Mouse (Mus musculus) kidney, postnatal 0 days (tissue): ENCODE data around the gene Esrrg. TPM values are rescaled to one million over a fixed set of nuclear protein-coding genes. Genes with fewer than 3 reads are reported as not detected.

Experiments
- ATAC-seq: fragments of 200-750 bp; cut with Nextera tagmentation; replicated peaks from 2 replicates; pipeline ENCODE4 v1.8.0; 2017; ENCODE audit warnings: low read depth, moderate number of reproducible peaks, moderate TSS enrichment, moderate library complexity; ENCODE audit not compliant: low FRiP score
- DNase-seq: peaks from one replicate; pipeline ENCODE4 v3.0.0-alpha.2; 2016; ENCODE audit warnings: low spot score
- H3K27ac ChIP-seq: fragments of 300-500 bp; sonication (generic); 2 replicates; pipeline ENCODE4 v1.5.1; 2014; ENCODE audit warnings: mild to moderate bottlenecking
- H3K27me3 ChIP-seq: fragments of 300-500 bp; sonication (generic); 2 replicates; pipeline ENCODE4 v1.6.1; 2014; ENCODE audit warnings: low read length, mixed read lengths; ENCODE audit not compliant: insufficient read depth
- H3K36me3 ChIP-seq: fragments of 300-500 bp; sonication (generic); 2 replicates; pipeline ENCODE4 v1.6.1; 2014; ENCODE audit warnings: low read length, mixed read lengths; ENCODE audit not compliant: insufficient read depth
- H3K4me1 ChIP-seq: fragments of 300-500 bp; sonication (generic); replicated peaks from 2 replicates; pipeline ENCODE4 v1.6.1; 2014; ENCODE audit warnings: antibody characterized with exemption, low read length, mixed read lengths; ENCODE audit not compliant: insufficient read depth
- H3K4me2 ChIP-seq: fragments of 300-500 bp; sonication (generic); 2 replicates; pipeline ENCODE4 v1.6.1; 2014; ENCODE audit warnings: mild to moderate bottlenecking, low read length, moderate library complexity, mixed read lengths
- H3K4me3 ChIP-seq: fragments of 300-500 bp; sonication (generic); replicated peaks from 2 replicates; pipeline ENCODE4 v1.5.1; 2014; ENCODE audit warnings: low read depth, low read length
- H3K9ac ChIP-seq: fragments of 300-500 bp; sonication (generic); 2 replicates; pipeline ENCODE4 v1.6.1; 2014; ENCODE audit warnings: low read depth, low read length
- H3K9me3 ChIP-seq: fragments of 300-500 bp; sonication (generic); replicated peaks from 2 replicates; pipeline ENCODE4 v1.6.1; 2016; ENCODE audit warnings: low read length, inconsistent platforms, mixed read lengths
- CTCF ChIP-seq: IDR thresholded peaks from 2 replicates; pipeline ENCODE4 v1.5.1; 2016; ENCODE audit warnings: antibody characterized with exemption, low read depth, mild to moderate bottlenecking, moderate library complexity
- WGBS: fragments of 180-500 bp; shearing (Covaris S2); extraction: QIAGEN DNeasy Blood & Tissue Kit; methylation state at CpG from one replicate; pipeline ENCODE4 v1.1.7; 2014; 5-methylcytosine and 5-hydroxymethylcytosine counted together
- polyA plus RNA-seq: library from polyadenylated mRNA; unstranded; fragments of >200 nt; fragmentation: Nextera tagmentation; extraction: Ambion mirVana; gene quantifications from 2 replicates; pipeline ENCODE4 v1.2.1, GENCODE M21; 2015

Gene Esrrg
- polyA plus RNA-seq, 1 experiment from 2014 or later, result 26.0 TPM

- Histone ChIP-seq H3K4me1 (no peaks in the 10 kb centered on the region), H3K27ac (no peak overlapping the region)
- 67% methylated on average over 9 of the region's 9 CpGs for WGBS
Observed at GRCm38 (mm10) chr1:188068833-188069232, 460.2 kb downstream of the Esrrg start.

GRCm38 (mm10) chr1:188069849-188070248 lies 461.3 kb downstream of the Esrrg start:
- no peaks in the 10 kb centered on the region for H3K36me3 ChIP-seq
- no peaks in the 10 kb centered on the region for H3K27me3 ChIP-seq
- no peak for ATAC-seq
- no peak overlapping the region for H3K27ac ChIP-seq
- H3K4me3 ChIP-seq, result no peak overlapping the region
- TF ChIP-seq CTCF, result no peak
- DNase-seq, result no peak
- H3K9ac ChIP-seq, result no peak overlapping the region
- H3K4me2 ChIP-seq, result no peak overlapping the region
- H3K9me3 ChIP-seq, result no peaks in the 10 kb centered on the region
- no peaks in the 10 kb centered on the region for H3K4me1 ChIP-seq

More at GRCm38 (mm10) chr1:188068833-188069232, 460.2 kb downstream of the Esrrg start:
- ATAC-seq, result no peak
- no peak overlapping the region for H3K9ac ChIP-seq
- no peak for DNase-seq
- no peaks in the 10 kb centered on the region for H3K9me3 ChIP-seq
- no peaks in the 10 kb centered on the region for H3K36me3 ChIP-seq
- no peak overlapping the region for H3K4me3 ChIP-seq
- no peaks in the 10 kb centered on the region for H3K27me3 ChIP-seq
- no peak for TF ChIP-seq CTCF
- no peak overlapping the region for H3K4me2 ChIP-seq

- DNase-seq (no peak), ATAC-seq (no peak)
- no peak for TF ChIP-seq CTCF
- Histone ChIP-seq H3K4me3 (no peak overlapping the region), H3K9me3 (no peaks in the 10 kb centered on the region), H3K27ac (no peak overlapping the region), H3K4me1 (no peaks in the 10 kb centered on the region), H3K27me3 (no peaks in the 10 kb centered on the region), H3K4me2 (no peak overlapping the region), H3K9ac (no peak overlapping the region), H3K36me3 (no peaks in the 10 kb centered on the region)
- 89% methylated on average over 11 of the region's 11 CpGs for WGBS
Observed at GRCm38 (mm10) chr1:188077561-188078195, 469.1 kb downstream of the Esrrg start.

GRCm38 (mm10) chr1:188080261-188080875 lies 471.8 kb downstream of the Esrrg start:
- WGBS, result 65% methylated on average over 12 of the region's 12 CpGs
- H3K9ac ChIP-seq, result no peak overlapping the region
- no peaks in the 10 kb centered on the region for H3K9me3 ChIP-seq
- no peaks in the 10 kb centered on the region for H3K27me3 ChIP-seq
- no peaks in the 10 kb centered on the region for H3K36me3 ChIP-seq
- no peak overlapping the region for H3K27ac ChIP-seq
- no peak overlapping the region for H3K4me2 ChIP-seq
- DNase-seq, result no peak
- no peak for ATAC-seq
- H3K4me1 ChIP-seq, result no peaks in the 10 kb centered on the region
- no peak for TF ChIP-seq CTCF
- H3K4me3 ChIP-seq, result no peak overlapping the region

- Histone ChIP-seq H3K9ac (no peak overlapping the region), H3K4me1 (no peaks in the 10 kb centered on the region), H3K36me3 (no peaks in the 10 kb centered on the region), H3K4me2 (no peak overlapping the region), H3K27me3 (no peaks in the 10 kb centered on the region), H3K4me3 (no peak overlapping the region), H3K9me3 (no peaks in the 10 kb centered on the region), H3K27ac (no peak overlapping the region)
- no peak for TF ChIP-seq CTCF
- ATAC-seq (no peak), DNase-seq (peak; percentile 10)
- 72% methylated on average over 18 of the region's 18 CpGs for WGBS
Observed at GRCm38 (mm10) chr1:188082665-188083640, 474.4 kb downstream of the Esrrg start.
